Comparison of ENCODE assay signal across 19 mouse cellular contexts in genomic region chr13:37297886-37298285, GRCm38 (mm10). TPM values are rescaled to one million over a fixed set of nuclear protein-coding genes. Genes with fewer than 3 reads are reported as not detected.
DNase-seq lines count a peak whose midpoint lies in the region; ATAC-seq and TF ChIP-seq lines count a peak whose summit lies in the region.
"Had no signal": no experiment of that assay in that cellular context is flagged by ENCODE, and none has a peak within 500 bp of the region (broad histone marks: within the 10 kb centered on the region; RNA-seq: fewer than 3 reads in every experiment).

No protein-coding gene starts in this region.

- intact Hi-C loops in heart, postnatal 14 days (cut with DNase I) = no loop called here

- no peak for TF ChIP-seq CTCF in brain, embryonic 14.5 days (IDR thresholded peaks at IDR 0.05; ENCODE audit: borderline replicate concordance, extremely low read depth, insufficient read depth, insufficient read length)

- no peak overlapping the region for H3K4me3 ChIP-seq in forebrain, embryonic 14.5 days (ENCODE audit: low read depth, low read length)
- H3K4me3 ChIP-seq in forebrain, embryonic 10.5 days = no peak overlapping the region
- H3K4me3 ChIP-seq in heart, embryonic 10.5 days = no peak overlapping the region
- H3K4me3 ChIP-seq: embryonic facial prominence, embryonic 12.5 days; heart, adult 2 months; heart, embryonic 12.5 days; hindbrain, embryonic 15.5 days had no signal

- no peak overlapping the region for H3K4me2 ChIP-seq in forebrain, embryonic 14.5 days (ENCODE audit: low read length)
- H3K4me2 ChIP-seq: embryonic facial prominence, embryonic 12.5 days; heart, embryonic 12.5 days; hindbrain, embryonic 15.5 days had no signal

- H3K9ac ChIP-seq in forebrain, embryonic 14.5 days (ENCODE audit: low read length) = no peak overlapping the region
- H3K9ac ChIP-seq: embryonic facial prominence, embryonic 12.5 days; heart, embryonic 12.5 days; hindbrain, embryonic 15.5 days had no signal

- no peak for TF ChIP-seq POLR2A in brain, embryonic 14.5 days (IDR thresholded peaks at IDR 0.05; ENCODE audit: borderline replicate concordance, extremely low read depth, insufficient read depth, insufficient read length, poor library complexity, severe bottlenecking)

- peaks cover 5% of the 10 kb centered on the region; the same call in 1 of the 2 replicates for H3K4me1 ChIP-seq in forebrain, embryonic 14.5 days (ENCODE audit: control insufficient read depth, insufficient read depth, low read length)
- H3K4me1 ChIP-seq in forebrain, embryonic 10.5 days = no peaks in the 10 kb centered on the region
- H3K4me1 ChIP-seq in heart, embryonic 10.5 days = no peaks in the 10 kb centered on the region
- H3K4me1 ChIP-seq: embryonic facial prominence, embryonic 12.5 days; hindbrain, embryonic 15.5 days had no signal

- H3K36me3 ChIP-seq in forebrain, embryonic 14.5 days (ENCODE audit: control insufficient read depth, insufficient read depth, low read length) = no peaks in the 10 kb centered on the region
- no peaks in the 10 kb centered on the region for H3K36me3 ChIP-seq in forebrain, embryonic 10.5 days (replicated peaks)
- H3K36me3 ChIP-seq in heart, embryonic 10.5 days = no peaks in the 10 kb centered on the region
- H3K36me3 ChIP-seq: embryonic facial prominence, embryonic 12.5 days; heart, embryonic 12.5 days; hindbrain, embryonic 15.5 days had no signal

- H3K27ac ChIP-seq in forebrain, embryonic 14.5 days (ENCODE audit: low read depth, low read length) = no peak overlapping the region
- no peak overlapping the region for H3K27ac ChIP-seq in forebrain, embryonic 10.5 days
- H3K27ac ChIP-seq in heart, embryonic 10.5 days = no peak overlapping the region
- H3K27ac ChIP-seq: embryonic facial prominence, embryonic 12.5 days; heart, adult 2 months; hindbrain, embryonic 15.5 days had no signal

- 55% methylated on average over 5 of the region's 5 CpGs for WGBS in forebrain, embryonic 14.5 days
- 91% methylated on average over 5 of the region's 5 CpGs for WGBS in forebrain, embryonic 10.5 days
- 76% methylated on average over 5 of the region's 5 CpGs for WGBS in heart, embryonic 10.5 days

- DNase-seq in forebrain, embryonic 14.5 days (ENCODE audit: low spot score) = peak; percentile 60
- DNase-seq in forebrain, embryonic 10.5 days (ENCODE audit: extremely low spot score, low spot score) = no peak
- DNase-seq in heart, embryonic 10.5 days (ENCODE audit: low spot score) = peak; percentile 4
- DNase-seq in heart, postnatal 14 days = no peak
- peak; percentile 53 for DNase-seq in MN1 (ENCODE audit: low spot score)
- DNase-seq in brain, embryonic 14.5 days (ENCODE audit: low read depth) = peak; percentile 55
- DNase-seq in urinary bladder, adult 2 months (ENCODE audit: low spot score) = no peak
- DNase-seq: adrenal gland, adult 8-10 months; adrenal gland, postnatal 36 days; cerebellum, adult 11-12 months; cerebellum, postnatal 25 days; gastrocnemius, postnatal 36 days; heart, adult 2 months; heart, postnatal 36 days; kidney, adult 11 months; kidney, adult 9 months had no signal

- no peaks in the 10 kb centered on the region for H3K27me3 ChIP-seq in forebrain, embryonic 14.5 days (replicated peaks; ENCODE audit: control insufficient read depth, insufficient read depth, low read length)
- H3K27me3 ChIP-seq in forebrain, embryonic 10.5 days (ENCODE audit: poor library complexity, severe bottlenecking) = no peaks in the 10 kb centered on the region
- no peaks in the 10 kb centered on the region for H3K27me3 ChIP-seq in heart, embryonic 10.5 days (ENCODE audit: insufficient read depth, poor library complexity, severe bottlenecking)
- H3K27me3 ChIP-seq: embryonic facial prominence, embryonic 12.5 days; heart, embryonic 12.5 days; hindbrain, embryonic 15.5 days had no signal

- no peaks in the 10 kb centered on the region; the same call in 1 of the 2 replicates for H3K9me3 ChIP-seq in forebrain, embryonic 14.5 days (replicated peaks; ENCODE audit: control insufficient read depth, low read length)
- H3K9me3 ChIP-seq in forebrain, embryonic 10.5 days = no peaks in the 10 kb centered on the region; the same call in 1 of the 2 replicates
- no peaks in the 10 kb centered on the region for H3K9me3 ChIP-seq in heart, embryonic 10.5 days
- H3K9me3 ChIP-seq: embryonic facial prominence, embryonic 12.5 days; heart, embryonic 12.5 days; hindbrain, embryonic 15.5 days had no signal

- no peak for ATAC-seq in forebrain, embryonic 14.5 days

RNA-seq across cellular contexts. Expression of gene Ly86, which starts 47.1 kb away (rescaled TPM):
- 6.0 and 11.2 TPM in 2 replicates for polyA plus RNA-seq in forebrain, embryonic 14.5 days (2014; fragmentation: Nextera tagmentation; extraction: Ambion mirVana)
- 3.0 and 4.2 TPM in 2 replicates for polyA plus RNA-seq in forebrain, embryonic 10.5 days (2016; fragmentation: Nextera tagmentation; extraction: Ambion mirVana)
- 0.46 and 1.3 TPM in 2 replicates for polyA plus RNA-seq in heart, embryonic 10.5 days (2016; fragmentation: Nextera tagmentation; extraction: Ambion mirVana)
- total RNA-seq in heart, postnatal 14 days (2021) = 1 to 10 TPM; 3.1 to 3.3 TPM
- polyA plus RNA-seq in brain, embryonic 14.5 days (2012; rRNA removed) = 5.6 and 6.0 TPM in 2 replicates
- polyA plus RNA-seq in urinary bladder, adult 2 months (2012; rRNA removed) = 19.3 and 23.8 TPM in 2 replicates

Comparison
In these comparisons a context has a peak if more than half of its experiments do, and no peak if none do; other contexts are left out.
1. DNase-seq: peak in forebrain, embryonic 14.5 days (single experiment), heart, embryonic 10.5 days (single experiment), MN1 (single experiment) and brain, embryonic 14.5 days (single experiment); none in forebrain, embryonic 10.5 days (single experiment), heart, postnatal 14 days (0 of 2) and urinary bladder, adult 2 months (single experiment).